Mouse (Mus musculus) embryonic fibroblast, embryonic 13.5 days (primary cell): ENCODE measurements at regions not wholly inside any gene's neighbourhood (a gene's known extent, or its start where the extent isn't known, plus 50 kb on each side); places are given as distances from the start of the nearest gene placed in this dataset.
"Not testable (repeated sequence)": the region's sequence is repeated elsewhere in the genome, so short reads cannot be mapped to it uniquely, and the experiment has no call there.

Experiments
- H3K27ac ChIP-seq: 2 replicates; pipeline ENCODE4 v1.5.1; 2012; ENCODE audit warnings: low read length, control low read depth, inconsistent platforms; ENCODE audit not compliant: insufficient read depth
- H3K4me1 ChIP-seq: 2 replicates; pipeline ENCODE4 v1.6.1; 2011; ENCODE audit warnings: low read length; ENCODE audit not compliant: control insufficient read depth, insufficient read depth
- H3K4me3 ChIP-seq: 2 replicates; pipeline ENCODE4 v1.5.1; 2011; ENCODE audit warnings: mild to moderate bottlenecking, control low read depth, low read length; ENCODE audit not compliant: insufficient read depth
- CTCF ChIP-seq: IDR thresholded peaks from 2 replicates; pipeline ENCODE4 v1.5.1; 2011; ENCODE audit warnings: mild to moderate bottlenecking, control low read depth, low read length, moderate library complexity, borderline replicate concordance; ENCODE audit not compliant: insufficient read depth
- POLR2A ChIP-seq: IDR thresholded peaks from 2 replicates; pipeline ENCODE4 v1.6.1; 2011; ENCODE audit warnings: low read depth, mild to moderate bottlenecking, control low read depth, low read length, moderate library complexity

GRCm38 (mm10) chr6:117758516-117758915, 82.5 kb upstream of the Zfp637 start:
- H3K4me3 ChIP-seq, H3K4me1 ChIP-seq, H3K27ac ChIP-seq: not testable (repeated sequence)
- peak; percentile 33; the same call in 1 of the 2 replicates for TF ChIP-seq CTCF

GRCm38 (mm10) chr6:117771506-117771905, 69.5 kb upstream of the Zfp637 start:
- Histone ChIP-seq H3K4me1 (no peaks in the 10 kb centered on the region), H3K4me3 (no peak overlapping the region), H3K27ac (no peak overlapping the region)
- TF ChIP-seq CTCF (no peak), POLR2A (no peak)

GRCm38 (mm10) chr6:117772396-117772795, 68.6 kb upstream of the Zfp637 start:
- H3K4me3 ChIP-seq, result no peak overlapping the region
- TF ChIP-seq POLR2A (no peak), CTCF (no peak)
- no peak overlapping the region for H3K27ac ChIP-seq
- no peaks in the 10 kb centered on the region for H3K4me1 ChIP-seq

GRCm38 (mm10) chr6:117775304-117776050, 65.5 kb upstream of the Zfp637 start:
- Histone ChIP-seq H3K4me3 (no peak overlapping the region), H3K4me1 (no peaks in the 10 kb centered on the region), H3K27ac (no peak overlapping the region)
- no peak for TF ChIP-seq POLR2A
- no peak for TF ChIP-seq CTCF

- Histone ChIP-seq H3K4me1 (no peaks in the 10 kb centered on the region), H3K4me3 (no peak overlapping the region), H3K27ac (no peak overlapping the region)
- TF ChIP-seq CTCF, result no peak
- no peak for TF ChIP-seq POLR2A
Observed at GRCm38 (mm10) chr6:117778027-117778426, 63.0 kb upstream of the Zfp637 start.

GRCm38 (mm10) chr6:117778481-117778880, 62.5 kb upstream of the Zfp637 start:
- H3K27ac ChIP-seq, result no peak overlapping the region
- TF ChIP-seq POLR2A (no peak), CTCF (no peak)
- H3K4me1 ChIP-seq, result no peaks in the 10 kb centered on the region
- H3K4me3 ChIP-seq, result no peak overlapping the region

- Histone ChIP-seq H3K4me1 (no peaks in the 10 kb centered on the region), H3K4me3 (no peak overlapping the region), H3K27ac (no peak overlapping the region)
- TF ChIP-seq CTCF (no peak), POLR2A (no peak)
Observed at GRCm38 (mm10) chr6:117779020-117779419, 62.0 kb upstream of the Zfp637 start.

GRCm38 (mm10) chr6:117788580-117789540, 52.1 kb upstream of the Zfp637 start:
- H3K27ac ChIP-seq, result no peak overlapping the region
- TF ChIP-seq CTCF, result no peak
- no peak for TF ChIP-seq POLR2A

GRCm38 (mm10) chr6:117790581-117790980, 50.4 kb upstream of the Zfp637 start:
- H3K4me3 ChIP-seq, result no peak overlapping the region
- H3K27ac ChIP-seq, result no peak overlapping the region
- TF ChIP-seq POLR2A (no peak), CTCF (no peak)
- no peaks in the 10 kb centered on the region for H3K4me1 ChIP-seq

More at GRCm38 (mm10) chr6:117788580-117789540, 52.1 kb upstream of the Zfp637 start:
- Histone ChIP-seq H3K4me1 (no peaks in the 10 kb centered on the region), H3K4me3 (no peak overlapping the region)
